Mouse (Mus musculus) erythroblast, embryonic 14.5 days (primary cell): ENCODE data around the gene Ccdc157.

Source experiments
- GATA1 ChIP-seq: IDR thresholded peaks from 2 replicates; pipeline ENCODE4 v1.6.1; 2012; ENCODE audit warnings: low read length, inconsistent platforms, mixed read lengths
- TAL1 ChIP-seq: IDR thresholded peaks from 3 replicates; pipeline ENCODE4 v1.6.1; 2012; ENCODE audit warnings: low read length, inconsistent platforms, mixed read lengths

DNA sequence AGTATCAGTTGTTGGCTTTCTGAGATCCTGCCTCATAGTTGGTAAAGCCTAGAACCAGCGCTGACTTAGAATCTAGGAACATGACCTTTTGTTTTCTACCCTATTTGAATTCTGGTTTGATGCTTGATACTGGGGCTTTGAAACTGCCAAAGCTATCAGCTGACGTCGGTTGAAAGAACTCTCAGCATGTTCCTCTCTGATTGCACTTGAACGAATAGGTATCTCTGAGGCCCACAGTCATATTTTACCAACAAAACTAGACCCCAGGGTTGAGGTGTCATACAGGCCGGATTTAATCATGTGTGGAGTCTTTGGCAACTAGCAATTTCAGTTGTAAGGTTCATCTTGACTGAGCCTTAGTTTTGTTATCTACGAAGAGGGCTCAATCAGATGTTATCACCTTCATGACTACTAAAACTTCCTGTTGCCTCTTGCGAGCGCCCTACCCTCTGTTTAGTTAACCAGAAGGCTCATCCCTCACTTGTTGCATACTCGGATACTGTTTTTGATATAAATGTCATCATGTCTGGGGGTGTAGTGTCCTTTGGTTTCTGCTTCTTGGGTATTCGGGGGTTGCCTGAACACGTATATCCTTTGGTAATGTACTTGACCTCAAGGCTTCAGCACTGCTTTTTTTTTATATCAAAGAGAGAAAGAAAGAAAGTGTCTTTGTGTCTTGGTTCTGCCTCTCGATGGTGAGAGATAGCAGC lies 43.1 kb upstream of the Ccdc157 start:
- TF ChIP-seq TAL1 = no peak
- TF ChIP-seq GATA1 = no peak
